Mouse (Mus musculus) limb, embryonic 15.5 days (tissue): ENCODE measurements around the gene Cdkl5. TPM values are rescaled to one million over a fixed set of nuclear protein-coding genes. Genes with fewer than 3 reads are reported as not detected.
A peak's percentile ranks its signal among the peaks of the same experiment; 100 is the strongest.
"Not testable (repeated sequence)": the region's sequence is repeated elsewhere in the genome, so short reads cannot be mapped to it uniquely, and the experiment has no call there.

Experiments used
- ATAC-seq: fragments of 200-750 bp; cut with Nextera tagmentation; 2 replicates; pipeline ENCODE4 v1.8.0; 2017; ENCODE audit warnings: low read depth, moderate TSS enrichment; ENCODE audit not compliant: insufficient number of reproducible peaks, low FRiP score, low TSS enrichment
- H3K27ac ChIP-seq: fragments of 300-500 bp; sonication (generic); 2 replicates; pipeline ENCODE4 v1.5.1; 2015; ENCODE audit warnings: moderate library complexity, mild to moderate bottlenecking, inconsistent platforms
- H3K27me3 ChIP-seq: fragments of 300-500 bp; sonication (generic); 2 replicates; pipeline ENCODE4 v1.6.1; 2015; ENCODE audit warnings: inconsistent platforms
- H3K36me3 ChIP-seq: fragments of 300-500 bp; sonication (generic); 2 replicates; pipeline ENCODE4 v1.6.1; 2015; ENCODE audit warnings: inconsistent platforms
- H3K4me1 ChIP-seq: fragments of 300-500 bp; sonication (generic); 2 replicates; pipeline ENCODE4 v1.6.1; 2015; ENCODE audit warnings: inconsistent platforms
- H3K4me2 ChIP-seq: fragments of 300-500 bp; sonication (generic); 2 replicates; pipeline ENCODE4 v1.6.1; 2015; ENCODE audit warnings: mild to moderate bottlenecking, inconsistent platforms
- H3K4me3 ChIP-seq: fragments of 300-500 bp; sonication (generic); 2 replicates; pipeline ENCODE4 v1.5.1; 2015; ENCODE audit warnings: mild to moderate bottlenecking, inconsistent platforms
- H3K9ac ChIP-seq: fragments of 300-500 bp; sonication (generic); 2 replicates; pipeline ENCODE4 v1.6.1; 2015; ENCODE audit warnings: inconsistent platforms
- H3K9me3 ChIP-seq: fragments of 300-500 bp; sonication (generic); 2 replicates; pipeline ENCODE4 v1.6.1; 2016; ENCODE audit warnings: inconsistent platforms
- WGBS: fragments of 180-500 bp; shearing (Covaris S2); methylation state at CpG from one replicate; pipeline ENCODE4 v1.1.7; 2015; 5-methylcytosine and 5-hydroxymethylcytosine counted together
- polyA plus RNA-seq: library from polyadenylated mRNA; unstranded; fragments of >200 nt; fragmentation: Nextera tagmentation; extraction: Ambion mirVana; gene quantifications from 2 replicates; pipeline ENCODE4 v1.2.1, GENCODE M21; 2015

Gene Cdkl5
- polyA plus RNA-seq, 1 experiment from 2014 or later = 2.0 TPM

GRCm38 (mm10) chrX:160782276-160782675 is 212.2 kb downstream of the Cdkl5 start:
- Histone ChIP-seq H3K4me3 (no peak overlapping the region), H3K4me2 (no peak overlapping the region), H3K9ac (no peak overlapping the region), H3K27ac (no peak overlapping the region), H3K4me1 (no peaks in the 10 kb centered on the region), H3K27me3 (no peaks in the 10 kb centered on the region), H3K9me3 (no peaks in the 10 kb centered on the region), H3K36me3 (no peaks in the 10 kb centered on the region)
- ATAC-seq = no peak
- WGBS = 68% methylated on average over 5 of the region's 5 CpGs

GRCm38 (mm10) chrX:160773033-160773432 is 221.5 kb downstream of the Cdkl5 start:
- no peak overlapping the region for H3K4me3 ChIP-seq
- peaks cover 23% of the 10 kb centered on the region for H3K27me3 ChIP-seq
- no peak overlapping the region for H3K27ac ChIP-seq
- H3K36me3 ChIP-seq = no peaks in the 10 kb centered on the region
- no peak overlapping the region for H3K4me2 ChIP-seq
- no peak for ATAC-seq
- H3K9ac ChIP-seq = no peak overlapping the region
- H3K9me3 ChIP-seq = no peaks in the 10 kb centered on the region
- H3K4me1 ChIP-seq = no peaks in the 10 kb centered on the region
- WGBS = 20% methylated on average over 1 of the region's 1 CpGs

DNA sequence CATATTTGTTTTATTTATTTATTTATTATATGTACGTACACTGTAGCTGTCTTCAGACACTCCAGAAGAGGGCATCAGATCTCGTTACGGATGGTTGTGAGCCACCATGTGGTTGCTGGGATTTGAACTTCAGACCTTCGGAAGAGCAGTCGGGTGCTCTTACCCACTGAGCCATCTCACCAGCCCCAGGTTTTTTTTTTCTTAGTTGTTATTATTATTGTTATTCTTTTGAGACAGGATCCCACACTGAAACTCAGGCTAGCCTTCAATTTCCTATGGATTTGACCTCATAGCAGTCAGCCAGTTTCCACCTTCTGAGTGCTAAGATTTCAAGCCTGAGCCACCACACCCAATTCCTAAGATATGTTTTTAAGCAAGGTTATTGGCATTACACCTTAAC is 224.9 kb downstream of the Cdkl5 start:
- H3K4me1 ChIP-seq, ATAC-seq, H3K9ac ChIP-seq, H3K9me3 ChIP-seq, H3K27ac ChIP-seq, H3K36me3 ChIP-seq, H3K4me3 ChIP-seq, H3K4me2 ChIP-seq: not testable (repeated sequence)
- 78% methylated on average over 5 of the region's 5 CpGs for WGBS
- peaks cover 10% of the 10 kb centered on the region for H3K27me3 ChIP-seq

- WGBS = 88% methylated on average over 2 of the region's 2 CpGs
- Histone ChIP-seq H3K27ac (no peak within 1 kb of the TSS), H3K27me3 (peaks cover 10% of the 10 kb centered on the region), H3K9me3 (no peaks in the 10 kb centered on the region), H3K4me3 (peak within 1 kb of the TSS; percentile 48), H3K36me3 (no peaks in the 10 kb centered on the region), H3K4me1 (no peaks in the 10 kb centered on the region), H3K4me2 (peak within 1 kb of the TSS; percentile 24; the same call in 1 of the 2 replicates), H3K9ac (no peak within 1 kb of the TSS)
- no peak for ATAC-seq
These were observed 226.8 kb downstream of the Cdkl5 start, which contains the start of gene Rs1 for GRCm38 (mm10) chrX:160767713-160768112. Gene Rs1, plus strand, starts transcription at chrX:160768013.

- Histone ChIP-seq H3K27me3 (peaks cover 6% of the 10 kb centered on the region), H3K4me1 (no peaks in the 10 kb centered on the region), H3K4me2 (no peak overlapping the region), H3K9me3 (no peaks in the 10 kb centered on the region), H3K36me3 (no peaks in the 10 kb centered on the region), H3K9ac (no peak overlapping the region), H3K27ac (peak overlapping the region; percentile 61), H3K4me3 (peak overlapping the region; percentile 48)
- ATAC-seq = peak; percentile 71; the same call in 1 of the 2 replicates
- WGBS = 31% methylated on average over 15 of the region's 15 CpGs
These were observed 228.3 kb downstream of the Cdkl5 start for GRCm38 (mm10) chrX:160766233-160766616.

DNA sequence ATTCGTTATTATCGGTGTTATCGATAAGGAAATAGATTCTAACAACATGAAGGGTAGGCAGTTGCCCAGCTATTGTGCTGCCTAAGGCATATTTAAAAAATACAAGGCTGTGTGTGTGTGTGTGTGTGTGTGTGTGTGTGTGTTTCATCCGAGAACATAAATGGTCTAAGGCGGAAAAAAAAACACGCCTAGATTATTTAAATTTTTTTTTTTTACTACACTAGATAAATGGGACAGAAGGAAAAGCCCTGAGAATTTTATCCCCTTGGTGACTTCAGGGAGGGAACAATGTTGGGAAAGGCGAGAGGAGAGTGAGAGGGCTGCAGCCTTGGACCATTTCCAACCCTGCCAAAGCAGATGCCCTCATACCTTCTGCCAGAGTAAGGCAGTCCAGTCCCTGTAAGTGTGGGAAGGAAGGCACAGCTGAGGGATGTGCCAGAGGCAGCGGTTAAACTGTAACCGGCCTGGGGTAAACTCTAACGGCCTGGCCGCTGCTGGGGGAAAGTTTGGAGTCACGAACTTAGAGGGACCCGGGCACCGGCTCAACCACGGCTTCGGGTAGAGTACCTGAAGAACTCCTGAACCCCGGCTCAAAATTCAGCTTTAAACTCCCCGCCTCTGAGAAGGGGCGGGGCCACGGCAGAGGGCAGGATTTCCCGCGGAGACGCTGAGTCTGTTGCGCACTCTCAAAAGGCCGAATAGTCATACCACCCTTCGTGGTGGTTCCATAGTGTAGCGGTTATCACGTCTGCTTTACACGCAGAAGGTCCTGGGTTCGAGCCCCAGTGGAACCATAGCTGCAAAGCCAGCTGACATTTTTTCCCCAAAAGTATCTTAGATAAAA is 228.9 kb downstream of the Cdkl5 start:
- peak overlapping the region; percentile 45 for H3K4me2 ChIP-seq
- H3K9ac ChIP-seq = no peak overlapping the region
- 31% methylated on average over 30 of the region's 30 CpGs for WGBS

DNA sequence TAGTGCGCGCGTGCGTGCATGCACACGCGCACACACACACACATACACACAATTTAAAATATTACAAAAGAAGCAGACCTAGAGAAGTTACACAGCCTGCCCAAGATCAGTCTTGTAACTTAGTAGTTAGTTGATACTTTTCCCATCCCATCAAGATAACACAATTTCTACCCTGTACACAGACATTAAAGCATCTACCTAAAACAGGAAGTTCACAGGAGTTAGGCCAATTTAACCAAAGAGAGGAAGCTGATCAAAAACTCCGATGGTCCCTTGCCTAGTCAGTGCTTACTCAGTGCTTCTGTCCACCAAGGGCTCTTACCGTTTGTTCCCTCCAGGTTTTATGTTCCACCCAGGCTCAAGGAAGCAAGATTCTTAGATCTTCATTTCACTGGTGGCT is 243.7 kb downstream of the Cdkl5 start:
- Histone ChIP-seq H3K27me3 (0 out of 2 replicates have a peak, but pooled peaks cover 6% of the 10 kb centered on the region), H3K9ac (no peak overlapping the region), H3K4me2 (no peak overlapping the region), H3K27ac (no peak overlapping the region), H3K9me3 (no peaks in the 10 kb centered on the region), H3K4me1 (no peaks in the 10 kb centered on the region), H3K36me3 (no peaks in the 10 kb centered on the region), H3K4me3 (no peak overlapping the region)
- no peak for ATAC-seq
- WGBS = 90% methylated on average over 8 of the region's 8 CpGs

More for the DNA sequence above, 228.9 kb downstream of the Cdkl5 start:
- Histone ChIP-seq H3K27ac (peak overlapping the region; percentile 61; the same call in 1 of the 2 replicates), H3K27me3 (peaks cover 3% of the 10 kb centered on the region; the same call in 1 of the 2 replicates), H3K4me3 (peak overlapping the region; percentile 48), H3K4me1 (no peaks in the 10 kb centered on the region), H3K9me3 (no peaks in the 10 kb centered on the region), H3K36me3 (no peaks in the 10 kb centered on the region)
- peak; percentile 89 for ATAC-seq

- no peak overlapping the region for H3K27ac ChIP-seq
- no peaks in the 10 kb centered on the region for H3K36me3 ChIP-seq
- no peak overlapping the region for H3K4me3 ChIP-seq
- no peaks in the 10 kb centered on the region for H3K4me1 ChIP-seq
- ATAC-seq = no peak
- no peak overlapping the region for H3K9ac ChIP-seq
- no peak overlapping the region for H3K4me2 ChIP-seq
- WGBS = 64% methylated on average over 1 of the region's 1 CpGs
- H3K9me3 ChIP-seq = no peaks in the 10 kb centered on the region
- H3K27me3 ChIP-seq = no peaks in the 10 kb centered on the region
These were observed 245.9 kb downstream of the Cdkl5 start for GRCm38 (mm10) chrX:160748653-160749052.

GRCm38 (mm10) chrX:160745399-160745798 is 249.1 kb downstream of the Cdkl5 start:
- H3K4me1 ChIP-seq = no peaks in the 10 kb centered on the region
- H3K9me3 ChIP-seq = no peaks in the 10 kb centered on the region
- no peak overlapping the region for H3K4me2 ChIP-seq
- H3K9ac ChIP-seq = no peak overlapping the region
- no peak overlapping the region for H3K27ac ChIP-seq
- H3K27me3 ChIP-seq = no peaks in the 10 kb centered on the region
- H3K36me3 ChIP-seq = no peaks in the 10 kb centered on the region
- no peak for ATAC-seq
- no peak overlapping the region for H3K4me3 ChIP-seq
- 94% methylated on average over 1 of the region's 1 CpGs for WGBS

DNA sequence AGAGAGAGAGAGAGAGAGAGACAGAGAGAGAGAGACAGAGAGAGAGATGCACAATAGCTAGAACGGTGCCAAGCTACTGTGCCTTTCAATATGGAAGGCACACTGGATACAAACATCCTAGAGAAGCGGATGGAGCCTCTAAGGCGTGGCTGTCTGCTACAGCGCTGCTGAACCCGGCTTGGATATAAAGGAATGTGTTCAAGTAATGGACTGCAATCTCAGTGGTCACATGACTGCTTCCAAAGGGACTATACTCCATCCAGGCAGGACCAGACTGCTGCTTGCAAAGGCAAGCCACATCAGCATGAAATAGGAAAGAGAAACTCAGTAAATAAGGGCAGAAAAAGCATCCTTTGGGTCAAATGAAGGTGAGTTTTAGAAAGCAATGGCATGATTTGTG is 258.9 kb downstream of the Cdkl5 start, which contains the start of gene Ppef1:
TSS of gene Ppef1 (minus strand) at position 116 of the 400 bp plus-strand sequence.
- no peaks in the 10 kb centered on the region for H3K9me3 ChIP-seq
- no peaks in the 10 kb centered on the region for H3K36me3 ChIP-seq
- H3K4me1 ChIP-seq = no peaks in the 10 kb centered on the region
- peaks cover 5% of the 10 kb centered on the region; the same call in 1 of the 2 replicates for H3K27me3 ChIP-seq
- H3K27ac ChIP-seq = no peak within 1 kb of the TSS
- H3K4me2 ChIP-seq = no peak within 1 kb of the TSS
- H3K9ac ChIP-seq = no peak within 1 kb of the TSS
- 72% methylated on average over 5 of the region's 5 CpGs for WGBS
- no peak within 1 kb of the TSS for H3K4me3 ChIP-seq
- ATAC-seq = no peak
